Mouse (Mus musculus) myocyte (in vitro differentiated cells): Measurements from ENCODE around the gene Sox6.

ENCODE experiments used
- POLR2A ChIP-seq: IDR thresholded peaks from one replicate; pipeline ENCODE4 v1.6.1; 2011; ENCODE audit warnings: low read depth, mild to moderate bottlenecking, control low read depth, moderate library complexity; ENCODE audit not compliant: insufficient read length
- USF1 ChIP-seq: IDR thresholded peaks from one replicate; pipeline ENCODE4 v1.6.1; 2011; ENCODE audit warnings: low read depth, mild to moderate bottlenecking, control low read depth, moderate library complexity

GRCm38 (mm10) chr7:115947916-115948315 lies 90.7 kb downstream of the Sox6 start:
- no peak for TF ChIP-seq POLR2A
- TF ChIP-seq USF1, result no peak
